Mouse (Mus musculus) heart, adult 2 months (tissue): Measurements from ENCODE around the gene Gm4565. TPM values are rescaled to one million over a fixed set of nuclear protein-coding genes. Genes with fewer than 3 reads are reported as not detected.
"Not testable (repeated sequence)": the region's sequence is repeated elsewhere in the genome, so short reads cannot be mapped to it uniquely, and the experiment has no call there.

ENCODE experiments used
- DNase-seq, 2 experiments: peaks; one replicate each; pipeline ENCODE4 v3.0.0; 2021
- H3K27ac ChIP-seq: fragments of 200-600 bp; 2 replicates; pipeline ENCODE4 v1.8.1; 2022
- H3K27me3 ChIP-seq: fragments of 200-500 bp; 2 replicates; pipeline ENCODE4 v1.6.1; 2012; ENCODE audit warnings: mild to moderate bottlenecking, low read length, inconsistent platforms, mixed read lengths; ENCODE audit not compliant: control insufficient read depth, insufficient read depth
- H3K36me3 ChIP-seq: fragments of 200-500 bp; 2 replicates; pipeline ENCODE4 v1.6.1; 2012; ENCODE audit warnings: low read length, inconsistent platforms; ENCODE audit not compliant: control insufficient read depth, insufficient read depth
- H3K4me1 ChIP-seq: fragments of 200-500 bp; 2 replicates; pipeline ENCODE4 v1.6.1; 2011; ENCODE audit warnings: low read length; ENCODE audit not compliant: control insufficient read depth, insufficient read depth
- H3K4me3 ChIP-seq: fragments of 200-600 bp; 2 replicates; pipeline ENCODE4 v1.8.1; 2022
- H3K79me2 ChIP-seq: fragments of 200-500 bp; replicated peaks from 2 replicates; pipeline ENCODE4 v1.6.1; 2012; ENCODE audit warnings: mild to moderate bottlenecking, inconsistent platforms, low read length, moderate library complexity, mixed read lengths; ENCODE audit not compliant: control insufficient read depth, insufficient read depth
- H3K9ac ChIP-seq: fragments of 200-500 bp; 2 replicates; pipeline ENCODE4 v1.6.1; 2012; ENCODE audit warnings: low read depth, mild to moderate bottlenecking, control low read depth, inconsistent platforms, low read length, mixed read lengths
- WGBS: fragments of 180-500 bp; shearing (Covaris S2); methylation state at CpG from one replicate; pipeline ENCODE4 v1.1.7; 2018; 5-methylcytosine and 5-hydroxymethylcytosine counted together
- intact Hi-C: fragments of 180-260 bp; cut with DNase I; formaldehyde crosslinking; loops from one replicate; pipeline ENCODE4 v1.15.1; 2025
- long read RNA-seq: library from polyadenylated mRNA; stranded (forward); transcript quantifications from one replicate; pipeline ENCODE4 v2.0.0, GENCODE M21; 2021
- polyA plus RNA-seq: library from polyadenylated mRNA; depleted of rRNA; stranded (reverse); fragments of >200 nt; gene quantifications from 2 replicates; pipeline ENCODE4 v1.2.3, GENCODE M21; 2012; rRNA removed
- total RNA-seq, 2 experiments: library from RNA; stranded (reverse); gene quantifications; 2 replicates each; pipeline ENCODE4 v1.2.3; 2021

The Gm4565 gene
- not detected for total RNA-seq
- not detected in 2 replicates for polyA plus RNA-seq
- long read RNA-seq, result 0 reads

DNA sequence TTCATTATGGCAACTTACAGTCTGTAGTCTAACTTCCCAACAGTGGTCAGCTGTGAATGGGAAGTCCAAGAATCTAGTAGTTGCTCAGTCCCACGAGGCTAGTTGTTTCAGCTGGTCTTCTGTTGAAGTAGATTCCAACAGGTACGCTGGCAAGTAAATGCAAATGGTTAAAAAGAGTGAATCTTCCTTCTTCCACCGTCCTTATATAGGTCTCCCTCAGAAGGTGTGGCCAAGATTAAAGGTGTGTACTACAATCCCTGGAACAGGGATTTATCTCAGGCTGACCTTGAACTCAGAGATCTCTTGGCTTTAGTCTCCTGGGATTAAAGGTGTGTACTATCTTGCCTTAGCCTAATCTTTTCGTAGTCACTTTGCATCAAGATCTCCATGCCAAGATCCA lies at the start of gene Gm4565:
Gene Gm4565, minus strand, starts transcription at position 101 of the 400 bp plus-strand sequence.
- H3K4me1 ChIP-seq, DNase-seq, H3K79me2 ChIP-seq, H3K9ac ChIP-seq, intact Hi-C loops, H3K27ac ChIP-seq, H3K27me3 ChIP-seq, H3K4me3 ChIP-seq, H3K36me3 ChIP-seq: not testable (repeated sequence)
- 55% methylated on average over 2 of the region's 4 CpGs for WGBS

GRCm38 (mm10) chr7:22565243-22565642 lies 22.7 kb downstream of the Gm4565 start, which contains the start of gene Gm4201:
TSS of gene Gm4201 (minus strand) at chr7:22565343.
- H3K36me3 ChIP-seq, intact Hi-C loops, H3K27me3 ChIP-seq, H3K79me2 ChIP-seq, H3K4me1 ChIP-seq, DNase-seq, H3K27ac ChIP-seq, H3K9ac ChIP-seq, H3K4me3 ChIP-seq: not testable (repeated sequence)
- WGBS, result no CpG with 5 or more reads among the region's 3 CpGs

DNA sequence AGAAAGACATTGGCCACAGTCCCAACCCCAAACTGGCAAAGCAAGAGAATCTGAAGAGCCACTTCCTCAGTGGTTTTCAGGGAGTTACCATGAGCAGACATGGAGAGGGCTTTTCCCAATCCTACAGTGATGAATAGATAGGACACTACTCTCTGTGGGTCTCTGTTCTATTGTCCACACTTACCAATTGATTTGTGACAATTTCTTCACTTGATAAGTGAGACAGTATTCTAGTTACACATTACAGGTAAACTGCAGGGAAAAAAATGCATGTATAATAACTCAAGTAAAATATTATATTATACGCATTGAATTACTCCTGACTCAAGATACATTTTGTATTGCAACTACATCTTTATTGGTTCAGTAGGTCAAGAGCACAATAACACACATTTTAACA lies 53.1 kb downstream of the Gm4565 start, which contains the start of gene Gm8677:
Gene Gm8677, minus strand, starts transcription at position 101 of the 400 bp plus-strand sequence.
- intact Hi-C loops, DNase-seq, H3K9ac ChIP-seq, H3K4me3 ChIP-seq, H3K4me1 ChIP-seq, H3K79me2 ChIP-seq, H3K36me3 ChIP-seq, H3K27ac ChIP-seq, H3K27me3 ChIP-seq: not testable (repeated sequence)
- WGBS, result no CpG with 5 or more reads among the region's 1 CpGs

Other genes with a start within 250 kb of the Gm4565 start
- not detected for gene Gm8660, start 217.1 kb downstream of the Gm4565 start, total RNA-seq
- gene Gm8660, start 217.1 kb downstream of the Gm4565 start, polyA plus RNA-seq, result not detected in 2 replicates
- not detected for gene Vmn1r148, start 174.5 kb downstream of the Gm4565 start, total RNA-seq
- gene Vmn1r148, start 174.5 kb downstream of the Gm4565 start, polyA plus RNA-seq, result not detected in 2 replicates
- gene Vmn1r149, start 149.9 kb downstream of the Gm4565 start, total RNA-seq, result not detected
- not detected in 2 replicates for gene Vmn1r149, start 149.9 kb downstream of the Gm4565 start, polyA plus RNA-seq
- not detected for gene Gm10665, start 124.1 kb downstream of the Gm4565 start, total RNA-seq
- not detected in 2 replicates for gene Gm10665, start 124.1 kb downstream of the Gm4565 start, polyA plus RNA-seq
- gene Vmn1r151, start 88.4 kb downstream of the Gm4565 start, total RNA-seq, result not detected
- not detected in 2 replicates for gene Vmn1r151, start 88.4 kb downstream of the Gm4565 start, polyA plus RNA-seq
- not detected for gene Vmn1r152, start 65.2 kb downstream of the Gm4565 start, total RNA-seq
- not detected in 2 replicates for gene Vmn1r152, start 65.2 kb downstream of the Gm4565 start, polyA plus RNA-seq
- gene Gm8677, start 53.2 kb downstream of the Gm4565 start, total RNA-seq, result not detected
- gene Gm8677, start 53.2 kb downstream of the Gm4565 start, polyA plus RNA-seq, result not detected in 2 replicates
- gene Gm4201, start 22.8 kb downstream of the Gm4565 start, total RNA-seq, result not detected
- not detected in 2 replicates for gene Gm4201, start 22.8 kb downstream of the Gm4565 start, polyA plus RNA-seq
- not detected for gene Vmn1r155, start 69.9 kb upstream of the Gm4565 start, total RNA-seq
- not detected in 2 replicates for gene Vmn1r155, start 69.9 kb upstream of the Gm4565 start, polyA plus RNA-seq
- gene Gm8693, start 104.2 kb upstream of the Gm4565 start, total RNA-seq, result not detected
- gene Gm8693, start 104.2 kb upstream of the Gm4565 start, polyA plus RNA-seq, result not detected in 2 replicates
- not detected for gene Gm4567, start 131.6 kb upstream of the Gm4565 start, total RNA-seq
- not detected in 2 replicates for gene Gm4567, start 131.6 kb upstream of the Gm4565 start, polyA plus RNA-seq
- gene Vmn1r157, start 173.6 kb upstream of the Gm4565 start, total RNA-seq, result not detected
- not detected in 2 replicates for gene Vmn1r157, start 173.6 kb upstream of the Gm4565 start, polyA plus RNA-seq
- gene Vmn1r158, start 202.7 kb upstream of the Gm4565 start, total RNA-seq, result not detected
- not detected in 2 replicates for gene Vmn1r158, start 202.7 kb upstream of the Gm4565 start, polyA plus RNA-seq